Mouse (Mus musculus): ENCODE results near the gene Cfap299.
"Not testable (repeated sequence)": the region's sequence is repeated elsewhere in the genome, so short reads cannot be mapped to it uniquely, and the experiment has no call there.

Gene Cfap299

GRCm38 (mm10) chr5:98541333-98541732 is 212.2 kb downstream of the Cfap299 start:
- no peak for DNase-seq

- DNase-seq = no peak
Measured at GRCm38 (mm10) chr5:98550285-98550684, 221.2 kb downstream of the Cfap299 start.

- DNase-seq = no peak
Measured at GRCm38 (mm10) chr5:98550873-98551272, 221.8 kb downstream of the Cfap299 start.

DNA sequence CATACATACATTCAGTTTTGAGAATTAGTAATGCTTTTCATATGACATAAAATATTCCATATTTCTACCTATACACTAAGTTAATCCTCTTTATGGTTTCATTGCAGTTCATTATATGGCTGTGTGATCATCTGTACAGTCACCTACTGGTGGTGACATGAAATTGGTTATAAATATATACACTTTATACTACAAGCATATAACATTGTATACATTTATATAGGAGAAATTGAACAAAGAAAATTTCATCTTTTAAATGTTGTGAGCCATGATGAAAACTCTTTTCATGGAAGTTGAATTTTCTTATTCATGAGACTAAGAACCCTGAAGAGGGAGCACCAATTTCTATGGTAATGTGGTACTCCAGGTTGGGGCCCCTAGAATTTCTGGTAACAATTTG is 223.3 kb downstream of the Cfap299 start, which contains the start of gene Gm11111:
Gene Gm11111, plus strand, starts transcription at position 301 of the 400 bp plus-strand sequence.
- DNase-seq = no peak

GRCm38 (mm10) chr5:98552811-98553601 is 223.9 kb downstream of the Cfap299 start:
- DNase-seq = no peak

- DNase-seq = no peak
Measured at GRCm38 (mm10) chr5:98561301-98561700, 232.2 kb downstream of the Cfap299 start.

GRCm38 (mm10) chr5:98562806-98563205 is 233.7 kb downstream of the Cfap299 start:
- no peak for DNase-seq

DNA sequence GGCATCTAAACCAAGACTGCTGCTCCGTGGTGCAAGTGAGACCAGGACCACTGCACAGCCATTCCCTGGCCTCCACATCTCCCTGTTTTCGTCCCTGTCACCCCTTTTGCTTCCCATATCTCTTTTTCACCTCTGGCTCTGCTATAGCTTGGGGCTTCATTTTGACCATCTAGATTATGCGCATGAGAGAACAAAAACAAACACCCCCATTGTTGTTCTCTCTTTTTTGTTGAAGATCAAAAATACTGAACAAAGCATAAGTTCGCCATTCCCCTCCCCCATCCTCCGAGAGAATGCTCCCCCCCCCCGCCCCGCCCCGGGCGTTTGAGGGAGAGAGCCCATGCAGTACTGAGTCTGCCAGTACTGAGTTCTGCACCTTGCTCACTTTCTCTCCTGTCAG is 234.7 kb downstream of the Cfap299 start:
- no peak for DNase-seq

DNA sequence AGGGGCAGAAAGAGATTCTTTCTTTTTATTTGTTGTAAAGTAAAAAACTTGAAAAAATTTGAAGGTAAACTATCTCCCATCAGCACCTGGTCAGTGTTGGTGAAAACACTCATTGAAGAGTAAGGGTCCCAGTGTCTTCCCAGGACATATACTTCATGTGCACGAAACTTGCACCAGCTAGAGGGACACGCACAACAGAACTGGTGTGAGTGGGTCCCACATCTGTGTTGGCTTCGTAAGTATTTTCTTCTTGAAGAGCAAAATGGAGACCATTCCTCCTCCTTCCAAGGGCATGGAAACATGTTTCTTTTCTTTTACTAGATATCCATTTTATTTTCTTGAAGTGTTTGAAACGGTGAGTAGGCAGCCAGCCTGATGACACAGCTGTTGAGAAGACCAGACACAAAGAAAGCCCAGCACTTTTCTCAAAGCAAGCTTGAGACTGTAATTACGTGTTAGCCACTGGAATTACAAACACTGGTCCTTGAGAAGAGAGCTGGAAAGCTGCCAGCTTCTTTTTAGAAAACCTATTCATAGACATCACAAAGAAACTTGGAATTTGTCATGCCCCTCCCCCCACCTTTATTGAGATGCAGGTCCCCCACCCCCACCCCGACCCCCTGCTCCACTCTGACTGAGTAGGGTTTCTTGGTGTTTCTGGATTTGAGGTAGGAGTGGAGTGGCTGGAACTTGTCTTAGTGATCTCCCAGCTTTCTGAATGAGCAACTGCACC is 237.5 kb downstream of the Cfap299 start:
- no peak for DNase-seq

- DNase-seq = no peak
Measured at GRCm38 (mm10) chr5:98568481-98568880, 239.4 kb downstream of the Cfap299 start.

DNA sequence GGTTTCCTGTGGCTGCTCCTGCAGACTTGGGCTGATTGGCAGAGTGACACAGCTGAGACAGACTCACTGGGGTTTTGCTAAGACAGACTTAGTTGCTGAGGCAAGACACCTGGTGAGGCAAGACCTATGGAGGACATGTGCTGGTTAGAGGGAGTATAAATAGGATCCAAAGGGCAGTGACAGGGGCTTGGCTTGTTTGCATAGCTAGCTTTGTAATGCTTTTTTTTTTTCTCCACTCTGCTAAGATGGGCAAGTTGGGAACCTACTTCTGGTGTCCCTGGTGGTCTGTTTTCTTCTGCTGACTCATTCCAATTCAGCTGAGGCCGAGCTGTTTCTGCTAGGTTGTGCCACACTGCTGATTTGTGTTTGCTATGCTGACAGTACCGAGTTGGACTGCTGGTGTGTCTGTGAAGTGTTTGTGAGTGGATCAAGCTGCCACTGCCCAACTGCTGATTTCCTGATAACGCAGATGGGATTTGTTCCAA is 240.0 kb downstream of the Cfap299 start:
- no peak for DNase-seq

DNA sequence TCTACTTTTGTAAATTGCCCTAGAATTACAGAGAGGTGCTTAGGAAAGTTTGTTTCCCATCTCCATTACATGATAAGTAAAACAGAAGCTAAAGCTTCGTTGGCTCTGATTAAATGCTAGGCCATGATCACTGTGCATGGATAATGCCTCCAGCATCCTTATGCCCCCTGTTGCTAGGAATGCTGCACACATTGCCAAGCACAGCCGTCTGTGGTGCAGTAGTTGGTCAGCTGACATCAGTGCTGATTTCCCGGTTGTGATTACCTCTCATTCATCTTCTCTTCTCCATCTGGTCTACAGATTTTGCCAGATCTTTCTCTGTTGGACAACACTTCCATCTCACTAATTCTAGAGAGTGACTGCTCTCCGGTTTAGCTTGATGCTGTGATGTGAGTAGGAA is 243.3 kb downstream of the Cfap299 start:
- DNase-seq = no peak

- DNase-seq = no peak
Measured at GRCm38 (mm10) chr5:98574711-98575470, 245.8 kb downstream of the Cfap299 start.

DNA sequence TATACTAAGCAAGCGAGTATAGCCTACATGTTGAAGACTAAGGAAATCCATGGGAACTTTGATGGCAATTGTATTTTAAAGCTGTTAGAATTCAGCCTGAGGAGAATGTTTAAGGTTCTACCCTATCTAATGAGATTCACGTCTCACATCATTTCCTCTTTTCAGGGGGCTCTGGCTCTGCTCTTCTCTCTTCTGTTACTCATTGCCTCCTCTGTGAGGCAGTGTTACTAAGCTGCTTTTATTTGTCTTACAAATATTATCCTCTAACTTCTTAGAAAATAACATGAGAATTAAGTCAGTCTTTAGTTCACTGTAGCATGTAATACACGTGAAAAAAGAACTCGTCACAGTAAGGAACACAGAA is 246.3 kb downstream of the Cfap299 start:
- DNase-seq = no peak

DNA sequence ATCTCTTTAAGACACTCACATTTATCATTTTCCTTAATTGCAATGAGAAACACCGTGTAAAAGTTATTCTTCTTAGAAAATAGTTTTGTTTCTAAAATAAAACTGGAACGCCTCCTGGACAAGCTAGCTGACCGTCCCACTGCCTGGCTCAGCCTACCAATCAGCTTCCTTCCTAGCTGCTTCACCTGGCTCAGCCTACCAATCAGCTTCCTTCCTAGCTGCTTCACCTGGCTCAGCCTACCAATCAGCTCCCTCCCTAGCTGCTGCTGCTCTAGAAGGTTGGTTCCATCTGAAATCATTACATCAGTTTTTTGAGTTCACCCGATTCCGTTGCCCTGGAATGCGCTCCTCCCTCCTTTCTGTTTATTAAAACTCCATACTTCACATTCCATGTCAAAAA is 247.4 kb downstream of the Cfap299 start:
- DNase-seq = not testable (repeated sequence)

GRCm38 (mm10) chr5:98578398-98578797 is 249.3 kb downstream of the Cfap299 start:
- DNase-seq = no peak

DNA sequence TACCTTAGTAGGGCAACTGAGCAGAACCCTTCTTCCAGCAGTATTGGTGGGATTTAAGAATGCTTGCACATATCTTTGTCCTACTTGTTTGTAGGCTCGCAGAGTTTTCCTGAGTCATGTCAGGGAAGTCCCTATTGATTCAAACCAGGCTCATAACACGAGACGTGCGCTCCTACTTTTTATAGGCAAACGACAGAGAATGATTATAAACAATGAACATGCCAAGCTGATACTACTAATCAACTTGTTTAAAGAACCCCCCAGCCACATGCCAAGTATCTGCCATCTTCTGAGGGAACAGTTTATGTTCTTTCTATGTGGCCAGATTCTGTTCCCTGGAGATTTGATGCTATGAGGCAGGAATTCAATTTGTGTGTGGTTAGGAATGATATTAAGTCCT is 251.7 kb downstream of the Cfap299 start:
- no peak for DNase-seq

- DNase-seq = no peak
Measured at GRCm38 (mm10) chr5:98582051-98582450, 252.9 kb downstream of the Cfap299 start.

DNA sequence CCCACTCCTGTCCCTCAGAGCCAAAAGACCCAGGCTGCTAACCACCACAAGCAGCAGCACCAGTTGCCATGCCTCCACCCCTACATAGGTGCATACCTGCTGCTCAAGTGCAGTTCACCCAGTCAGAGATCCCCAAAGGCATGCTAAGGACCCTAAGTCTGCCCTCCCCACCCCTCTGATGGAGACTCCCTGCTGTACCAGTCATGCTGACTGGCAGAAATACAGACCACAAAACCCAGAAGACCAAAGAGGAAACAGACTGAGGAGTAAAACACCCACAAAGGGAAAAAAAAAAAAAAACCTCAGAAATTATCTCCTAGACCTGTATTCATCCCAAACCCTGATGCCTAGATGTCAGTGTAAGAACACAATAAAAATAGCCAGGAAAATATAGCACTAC is 256.8 kb downstream of the Cfap299 start:
- no peak for DNase-seq

GRCm38 (mm10) chr5:98613511-98613910 is 284.4 kb downstream of the Cfap299 start:
- DNase-seq = no peak

GRCm38 (mm10) chr5:98616902-98617301 is 287.8 kb downstream of the Cfap299 start:
- DNase-seq = no peak

GRCm38 (mm10) chr5:98617416-98617815 is 288.3 kb downstream of the Cfap299 start:
- no peak for DNase-seq

DNA sequence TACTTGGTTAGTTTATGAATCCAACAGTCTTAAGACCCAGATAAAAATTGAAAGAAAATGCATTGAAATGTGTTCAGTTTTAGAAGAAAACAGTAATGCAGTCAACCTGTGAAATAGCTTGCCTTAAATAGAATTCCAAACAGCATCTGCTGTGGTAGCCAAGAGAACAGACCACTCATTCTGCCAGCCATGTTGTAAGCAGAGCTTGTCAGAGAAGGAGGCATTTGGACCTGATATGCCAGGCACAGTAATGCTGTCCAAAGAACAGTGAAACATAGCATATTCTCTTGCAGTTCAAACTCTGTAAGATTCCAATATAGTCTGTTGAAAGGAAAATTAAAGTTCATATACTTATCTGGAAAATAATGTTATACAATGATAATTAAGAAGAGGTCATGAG is 321.2 kb downstream of the Cfap299 start:
- no peak for DNase-seq

Data from spleen, adult 18-20 months (tissue).